Mouse (Mus musculus): Measurements from ENCODE around the gene Phb.

Phb gene

GRCm38 (mm10) chr11:95666529-95667149 is at the start of gene Phb:
TSS of gene Phb (plus strand) at chr11:95666957.
- peak; percentile 94 for DNase-seq

- DNase-seq, result no peak
These were observed 48.8 kb upstream of the Phb start for GRCm38 (mm10) chr11:95617785-95618465.

GRCm38 (mm10) chr11:95619081-95619480 is 47.7 kb upstream of the Phb start:
- no peak for DNase-seq

GRCm38 (mm10) chr11:95619886-95620444 is 46.8 kb upstream of the Phb start:
- no peak for DNase-seq

GRCm38 (mm10) chr11:95621010-95621409 is 45.7 kb upstream of the Phb start:
- no peak for DNase-seq

GRCm38 (mm10) chr11:95621541-95622130 is 45.1 kb upstream of the Phb start:
- DNase-seq, result no peak

GRCm38 (mm10) chr11:95622426-95622825 is 44.3 kb upstream of the Phb start:
- DNase-seq, result no peak

GRCm38 (mm10) chr11:95630558-95630957 is 36.2 kb upstream of the Phb start:
- DNase-seq, result no peak

- peak; percentile 19 for DNase-seq
These were observed 35.5 kb upstream of the Phb start for GRCm38 (mm10) chr11:95631301-95631700.

- DNase-seq, result no peak
These were observed 34.3 kb upstream of the Phb start for GRCm38 (mm10) chr11:95632474-95632873.

GRCm38 (mm10) chr11:95633512-95634000 is 33.2 kb upstream of the Phb start:
- no peak for DNase-seq

- no peak for DNase-seq
These were observed 31.7 kb upstream of the Phb start for GRCm38 (mm10) chr11:95635030-95635429.

- no peak for DNase-seq
These were observed 26.0 kb upstream of the Phb start for GRCm38 (mm10) chr11:95640751-95641150.

GRCm38 (mm10) chr11:95642534-95643280 is 24.1 kb upstream of the Phb start:
- peak; percentile 29 for DNase-seq

GRCm38 (mm10) chr11:95643856-95644255 is 22.9 kb upstream of the Phb start:
- no peak for DNase-seq

- DNase-seq, result no peak
These were observed 22.4 kb upstream of the Phb start for GRCm38 (mm10) chr11:95644381-95644780.

GRCm38 (mm10) chr11:95645397-95646153 is 21.2 kb upstream of the Phb start:
- no peak for DNase-seq

GRCm38 (mm10) chr11:95646154-95646490 is 20.6 kb upstream of the Phb start:
- no peak for DNase-seq

- DNase-seq, result no peak
These were observed 19.0 kb upstream of the Phb start for GRCm38 (mm10) chr11:95647791-95648190.

- DNase-seq, result peak; percentile 72
These were observed 17.9 kb upstream of the Phb start for GRCm38 (mm10) chr11:95648827-95649226.

- no peak for DNase-seq
These were observed 17.2 kb upstream of the Phb start for GRCm38 (mm10) chr11:95649560-95649959.

GRCm38 (mm10) chr11:95650001-95650400 is 16.8 kb upstream of the Phb start:
- no peak for DNase-seq
